In genomic region chr12:106327351-106327750, GRCm38 (mm10) we compare ENCODE assay signal across 17 mouse cellular contexts.
"Had no signal": no experiment of that assay in that cellular context is flagged by ENCODE, and none has a peak within 500 bp of the region (broad histone marks: within the 10 kb centered on the region; RNA-seq: fewer than 3 reads in every experiment).

No protein-coding gene starts in this region.

- DNase-seq: lung, adult 2 months; lung, postnatal 14 days; lung, postnatal 36 days; right cerebral cortex, postnatal 14 days; thymus, adult 2 months; thymus, postnatal 25 days; thymus, postnatal 4 days had no signal

- H3K4me1 ChIP-seq: lung, embryonic 15.5 days; megakaryocyte, embryonic 14.5 days; midbrain, embryonic 13.5 days; midbrain, embryonic 15.5 days; neural tube, embryonic 12.5 days; stomach, embryonic 15.5 days had no signal

- H3K27ac ChIP-seq: lung, embryonic 15.5 days; macrophage; midbrain, embryonic 13.5 days; midbrain, embryonic 15.5 days; neural tube, embryonic 12.5 days; stomach, embryonic 15.5 days; stomach, postnatal 0 days had no signal

- H3K27me3 ChIP-seq: lung, embryonic 15.5 days; megakaryocyte, embryonic 14.5 days; midbrain, embryonic 15.5 days; stomach, embryonic 15.5 days had no signal

- ATAC-seq: lung, postnatal 0 days; midbrain, embryonic 13.5 days; midbrain, embryonic 15.5 days had no signal

- H3K36me3 ChIP-seq: lung, embryonic 15.5 days; midbrain, embryonic 13.5 days; midbrain, embryonic 15.5 days; neural tube, embryonic 12.5 days; stomach, embryonic 15.5 days had no signal

- H3K4me3 ChIP-seq: lung, embryonic 15.5 days; megakaryocyte, embryonic 14.5 days; midbrain, embryonic 13.5 days; midbrain, embryonic 15.5 days; neural tube, embryonic 12.5 days; stomach, embryonic 15.5 days had no signal

- H3K4me2 ChIP-seq: lung, embryonic 15.5 days; midbrain, embryonic 11.5 days; midbrain, embryonic 13.5 days; midbrain, embryonic 15.5 days; neural tube, embryonic 12.5 days; stomach, embryonic 15.5 days had no signal

- H3K9ac ChIP-seq: lung, embryonic 15.5 days; midbrain, embryonic 13.5 days; midbrain, embryonic 15.5 days; neural tube, embryonic 12.5 days; stomach, embryonic 15.5 days had no signal

- H3K9me3 ChIP-seq: lung, embryonic 15.5 days; midbrain, embryonic 13.5 days; midbrain, embryonic 15.5 days; neural tube, embryonic 12.5 days; stomach, embryonic 15.5 days had no signal
